Mouse (Mus musculus) small intestine, adult 2 months (tissue): Measurements from ENCODE around the gene Tmem239. TPM values are rescaled to one million over a fixed set of nuclear protein-coding genes. Genes with fewer than 3 reads are reported as not detected.

ENCODE experiments used
- H3K27ac ChIP-seq: fragments of 200-500 bp; 2 replicates; pipeline ENCODE4 v1.5.1; 2012; ENCODE audit warnings: low read depth, low read length, control low read depth, inconsistent platforms; ENCODE audit not compliant: insufficient read depth
- H3K27me3 ChIP-seq: fragments of 200-500 bp; 2 replicates; pipeline ENCODE4 v1.6.1; 2012; ENCODE audit warnings: mild to moderate bottlenecking, moderate library complexity, low read length, inconsistent platforms; ENCODE audit not compliant: control insufficient read depth, insufficient read depth
- H3K36me3 ChIP-seq: fragments of 200-500 bp; 2 replicates; pipeline ENCODE4 v1.6.1; 2012; ENCODE audit warnings: mild to moderate bottlenecking, low read length, control low read depth, inconsistent platforms; ENCODE audit not compliant: control insufficient read depth, insufficient read depth
- H3K4me1 ChIP-seq: fragments of 200-500 bp; 2 replicates; pipeline ENCODE4 v1.6.1; 2012; ENCODE audit warnings: low read length, inconsistent platforms, mixed read lengths; ENCODE audit not compliant: control insufficient read depth, insufficient read depth, insufficient read length
- H3K4me3 ChIP-seq: fragments of 200-500 bp; 2 replicates; pipeline ENCODE4 v1.5.1; 2012; ENCODE audit warnings: low read depth, mild to moderate bottlenecking, control low read depth, inconsistent platforms, low read length, moderate library complexity
- CTCF ChIP-seq: fragments of 200-500 bp; IDR thresholded peaks from 2 replicates; pipeline ENCODE4 v1.5.1; 2012; ENCODE audit warnings: low read depth, mild to moderate bottlenecking, control low read depth, inconsistent platforms, low read length, moderate library complexity, mixed read lengths; ENCODE audit not compliant: insufficient replicate concordance, insufficient read length; ENCODE audit errors: extremely low read depth
- POLR2A ChIP-seq: fragments of 200-500 bp; IDR thresholded peaks from 2 replicates; pipeline ENCODE4 v1.6.1; 2012; ENCODE audit warnings: low read depth, mild to moderate bottlenecking, control low read depth, inconsistent platforms, low read length, moderate library complexity
- WGBS: fragments of 180-500 bp; shearing (Covaris S2); methylation state at CpG from one replicate; pipeline ENCODE4 v1.1.7; 2018; 5-methylcytosine and 5-hydroxymethylcytosine counted together
- polyA plus RNA-seq: library from polyadenylated mRNA; depleted of rRNA; stranded (reverse); fragments of >200 nt; gene quantifications from 2 replicates; pipeline ENCODE4 v1.2.3, GENCODE M21; 2012; rRNA removed

Tmem239 gene
- polyA plus RNA-seq, 1 experiment: not detected

- Histone ChIP-seq H3K27me3 (no peaks in the 10 kb centered on the region), H3K4me3 (no peak overlapping the region), H3K4me1 (peaks cover 12% of the 10 kb centered on the region; the same call in 1 of the 2 replicates), H3K27ac (no peak overlapping the region), H3K36me3 (no peaks in the 10 kb centered on the region)
- TF ChIP-seq CTCF (no peak), POLR2A (no peak)
- WGBS: 43% methylated on average over 14 of the region's 14 CpGs
Measured at GRCm38 (mm10) chr2:130451086-130451726, 44.9 kb downstream of the Tmem239 start.

DNA sequence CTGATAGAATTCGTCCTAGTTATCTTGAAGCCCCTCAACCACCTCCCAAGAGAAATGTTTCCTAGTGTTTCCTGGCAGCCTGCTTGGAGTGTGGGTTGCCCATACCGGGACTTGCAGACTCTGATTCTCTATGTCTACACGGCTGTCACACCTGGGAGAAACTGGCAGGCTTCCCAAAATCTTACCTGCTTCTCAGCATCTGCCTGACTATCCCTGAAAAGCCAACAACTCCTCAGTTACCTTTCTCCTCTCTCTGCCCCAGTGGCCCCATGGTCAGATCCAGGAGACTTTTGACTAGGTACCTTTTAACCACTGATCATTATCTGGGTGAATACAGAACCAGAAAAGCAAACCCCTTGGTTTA, 45.4 kb downstream of the Tmem239 start:
- TF ChIP-seq POLR2A (no peak), CTCF (no peak)
- no peaks in the 10 kb centered on the region for H3K36me3 ChIP-seq
- H3K4me1 ChIP-seq: peaks cover 12% of the 10 kb centered on the region; the same call in 1 of the 2 replicates
- H3K27ac ChIP-seq: no peak overlapping the region
- WGBS: 17% methylated on average over 3 of the region's 3 CpGs
- H3K4me3 ChIP-seq: no peak overlapping the region
- H3K27me3 ChIP-seq: no peaks in the 10 kb centered on the region

DNA sequence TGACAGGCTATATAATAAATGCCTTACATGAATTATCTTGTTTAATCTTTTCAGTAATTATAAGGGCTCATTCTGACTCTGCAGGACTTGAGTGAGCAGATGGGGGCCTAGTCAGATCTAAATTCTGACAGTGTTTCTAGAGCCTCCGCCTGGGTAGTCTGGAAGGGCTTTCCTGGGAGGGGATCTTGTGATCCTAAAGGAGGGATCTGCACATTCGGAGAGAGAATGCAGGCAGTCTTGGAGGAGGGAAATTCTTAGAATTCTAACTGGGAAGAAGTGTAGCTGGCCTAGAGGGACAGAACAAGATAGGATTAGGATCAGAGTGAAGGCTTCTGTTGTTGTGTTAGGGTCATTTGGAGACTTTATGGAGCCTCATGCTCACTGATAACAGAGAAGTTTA, 46.0 kb downstream of the Tmem239 start:
- WGBS: 51% methylated on average over 2 of the region's 2 CpGs
- TF ChIP-seq CTCF (no peak), POLR2A (no peak)

DNA sequence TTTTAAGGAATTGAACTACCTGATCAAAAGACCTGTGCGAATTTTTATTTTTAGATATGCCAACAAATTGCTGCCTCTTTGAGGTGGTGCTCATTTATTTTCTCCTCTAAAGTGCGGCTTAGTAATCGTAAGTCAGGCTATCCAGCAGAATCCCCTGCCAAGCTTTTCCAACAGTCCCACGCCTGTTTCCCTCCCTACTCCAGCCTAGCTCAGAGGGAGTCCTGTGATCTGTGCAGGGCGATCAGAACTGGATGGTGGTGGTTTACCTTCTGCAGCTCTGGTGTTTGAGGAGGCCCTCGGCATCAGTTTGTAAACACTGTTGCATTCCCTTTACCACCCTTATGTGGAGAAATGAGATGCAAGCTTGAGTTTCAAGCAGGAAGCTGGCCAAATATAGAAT, 47.1 kb downstream of the Tmem239 start:
- Histone ChIP-seq H3K36me3 (no peaks in the 10 kb centered on the region), H3K27me3 (no peaks in the 10 kb centered on the region), H3K4me3 (no peak overlapping the region), H3K27ac (no peak overlapping the region), H3K4me1 (peaks cover 12% of the 10 kb centered on the region; the same call in 1 of the 2 replicates)
- WGBS: 82% methylated on average over 6 of the region's 6 CpGs
- TF ChIP-seq POLR2A (no peak), CTCF (no peak)

More for the DNA sequence above, 46.0 kb downstream of the Tmem239 start:
- no peaks in the 10 kb centered on the region for H3K27me3 ChIP-seq
- no peaks in the 10 kb centered on the region for H3K36me3 ChIP-seq
- no peak overlapping the region for H3K4me3 ChIP-seq
- H3K27ac ChIP-seq: no peak overlapping the region
- H3K4me1 ChIP-seq: peaks cover 12% of the 10 kb centered on the region; the same call in 1 of the 2 replicates

DNA sequence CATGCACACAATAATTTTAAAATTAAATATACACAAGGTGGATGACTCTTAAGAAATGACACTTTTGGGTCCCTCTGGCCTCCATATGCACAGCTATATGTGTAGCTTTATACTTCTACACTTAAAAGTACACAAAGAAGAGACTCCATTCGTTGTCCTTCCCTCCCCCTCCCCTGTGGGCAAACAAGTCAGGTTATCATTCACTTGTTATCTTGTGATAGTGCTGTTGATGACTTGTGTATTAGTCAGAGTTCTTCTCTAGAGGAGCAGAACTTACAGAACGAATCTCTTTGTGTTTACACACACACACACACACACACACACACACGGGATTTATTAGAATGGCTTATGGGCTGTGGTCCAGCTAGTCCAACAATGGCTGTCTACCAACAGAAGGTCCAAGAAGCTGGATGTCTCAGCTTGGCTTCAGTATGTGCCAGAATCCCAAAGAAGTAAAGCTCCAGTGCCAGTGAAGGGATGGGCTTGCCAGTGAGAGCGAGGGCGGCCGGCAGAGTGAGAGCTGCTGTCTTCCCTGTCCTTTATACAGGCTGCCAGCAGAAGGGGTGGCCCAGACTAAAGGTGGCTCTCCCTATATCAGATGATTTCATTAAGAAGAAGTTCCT, 48.6 kb downstream of the Tmem239 start:
- H3K27me3 ChIP-seq: no peaks in the 10 kb centered on the region
- no peak overlapping the region for H3K27ac ChIP-seq
- H3K4me1 ChIP-seq: peaks cover 8% of the 10 kb centered on the region; the same call in 1 of the 2 replicates
- no peak overlapping the region for H3K4me3 ChIP-seq
- no peak for TF ChIP-seq POLR2A
- TF ChIP-seq CTCF: no peak
- WGBS: 42% methylated on average over 6 of the region's 6 CpGs
- H3K36me3 ChIP-seq: no peaks in the 10 kb centered on the region

Other genes with a start within 250 kb of the Tmem239 start
- gene Snrpb, start 227.1 kb upstream of the Tmem239 start, polyA plus RNA-seq: 126 and 223 TPM in 2 replicates
- not detected in 2 replicates for gene Tmc2, start 211.3 kb upstream of the Tmem239 start, polyA plus RNA-seq
- gene Nop56, start 132.0 kb upstream of the Tmem239 start, polyA plus RNA-seq: 15.5 and 15.8 TPM in 2 replicates
- gene Idh3b, start 121.9 kb upstream of the Tmem239 start, polyA plus RNA-seq: 170 and 242 TPM in 2 replicates
- 1.2 and 1.3 TPM in 2 replicates for gene Ebf4, start 111.3 kb upstream of the Tmem239 start, polyA plus RNA-seq
- 2.2 and 2.9 TPM in 2 replicates for gene Cpxm1, start 8.9 kb upstream of the Tmem239 start, polyA plus RNA-seq
- gene Gm28372, start 1.2 kb upstream of the Tmem239 start, polyA plus RNA-seq: not detected in 2 replicates
- not detected in 2 replicates for gene 1700020A23Rik, start 1.2 kb upstream of the Tmem239 start, polyA plus RNA-seq
- 22.5 and 38.8 TPM in 2 replicates for gene Vps16, start 17.9 kb downstream of the Tmem239 start, polyA plus RNA-seq
- gene Pced1a, start 18.2 kb downstream of the Tmem239 start, polyA plus RNA-seq: 8.5 and 11.6 TPM in 2 replicates
- 15.0 and 21.8 TPM in 2 replicates for gene Ptpra, start 43.8 kb downstream of the Tmem239 start, polyA plus RNA-seq
- 38.0 and 82.5 TPM in 2 replicates for gene Mrps26, start 157.3 kb downstream of the Tmem239 start, polyA plus RNA-seq
- not detected in 2 replicates for gene Oxt, start 169.7 kb downstream of the Tmem239 start, polyA plus RNA-seq
- gene Avp, start 176.1 kb downstream of the Tmem239 start, polyA plus RNA-seq: not detected in 2 replicates
- gene Fastkd5, start 223.5 kb downstream of the Tmem239 start, polyA plus RNA-seq: 0.70 and 0.74 TPM in 2 replicates
- 2.0 and 3.4 TPM in 2 replicates for gene Ubox5, start 223.6 kb downstream of the Tmem239 start, polyA plus RNA-seq
- 27.0 and 50.3 TPM in 2 replicates for gene Lzts3, start 236.3 kb downstream of the Tmem239 start, polyA plus RNA-seq